Mouse (Mus musculus) neural tube, embryonic 11.5 days (tissue): Measurements from ENCODE around the gene Dlgap1. TPM values are rescaled to one million over a fixed set of nuclear protein-coding genes. Genes with fewer than 3 reads are reported as not detected.

ENCODE experiments used
- ATAC-seq: fragments of 200-750 bp; cut with Nextera tagmentation; 2 replicates; pipeline ENCODE4 v1.8.0; 2017; ENCODE audit warnings: moderate number of reproducible peaks, mild to moderate bottlenecking, moderate TSS enrichment, moderate library complexity; ENCODE audit not compliant: insufficient read depth, low FRiP score, low TSS enrichment
- DNase-seq: peaks from one replicate; pipeline ENCODE4 v3.0.0-alpha.2; 2015; ENCODE audit warnings: low spot score
- H3K27ac ChIP-seq: fragments of 300-500 bp; sonication (generic); 2 replicates; pipeline ENCODE4 v1.5.1; 2014; ENCODE audit warnings: low read depth, mild to moderate bottlenecking, low read length
- H3K27me3 ChIP-seq: fragments of 300-500 bp; sonication (generic); 2 replicates; pipeline ENCODE4 v1.6.1; 2014; ENCODE audit warnings: mild to moderate bottlenecking, low read length, mixed read lengths; ENCODE audit not compliant: control insufficient read depth, insufficient read depth
- H3K36me3 ChIP-seq: fragments of 300-500 bp; sonication (generic); 2 replicates; pipeline ENCODE4 v1.6.1; 2014; ENCODE audit warnings: mild to moderate bottlenecking, low read length, moderate library complexity, mixed read lengths; ENCODE audit not compliant: control insufficient read depth, insufficient read depth
- H3K4me1 ChIP-seq: fragments of 300-500 bp; sonication (generic); 2 replicates; pipeline ENCODE4 v1.6.1; 2014; ENCODE audit warnings: low read length, mixed read lengths; ENCODE audit not compliant: control insufficient read depth, insufficient read depth
- H3K4me2 ChIP-seq: fragments of 300-500 bp; sonication (generic); 2 replicates; pipeline ENCODE4 v1.6.1; 2014; ENCODE audit warnings: low read depth, mild to moderate bottlenecking, moderate library complexity
- H3K4me3 ChIP-seq: fragments of 300-500 bp; sonication (generic); 2 replicates; pipeline ENCODE4 v1.5.1; 2014; ENCODE audit warnings: low read depth, low read length
- H3K9ac ChIP-seq: fragments of 300-500 bp; sonication (generic); 2 replicates; pipeline ENCODE4 v1.6.1; 2014; ENCODE audit warnings: mild to moderate bottlenecking, low read length
- H3K9me3 ChIP-seq: fragments of 300-500 bp; sonication (generic); 2 replicates; pipeline ENCODE4 v1.6.1; 2016; ENCODE audit warnings: low read length; ENCODE audit not compliant: control insufficient read depth
- WGBS: fragments of 180-500 bp; shearing (Covaris S2); extraction: QIAGEN DNeasy Blood & Tissue Kit; methylation state at CpG from one replicate; pipeline ENCODE4 v1.1.7; 2014; 5-methylcytosine and 5-hydroxymethylcytosine counted together
- polyA plus RNA-seq: library from polyadenylated mRNA; unstranded; fragments of >200 nt; fragmentation: Nextera tagmentation; extraction: Ambion mirVana; gene quantifications from 2 replicates; pipeline ENCODE4 v1.2.1, GENCODE M21; 2014

The Dlgap1 gene
- polyA plus RNA-seq, 1 experiment from 2014 or later: 5.9 TPM

- no peak overlapping the region for H3K27ac ChIP-seq
- H3K4me3 ChIP-seq: no peak overlapping the region
Measured at GRCm38 (mm10) chr17:70750236-70751160, 781.6 kb downstream of the Dlgap1 start.

GRCm38 (mm10) chr17:70751161-70751651, 782.3 kb downstream of the Dlgap1 start:
- H3K4me1 ChIP-seq: peaks cover 22% of the 10 kb centered on the region
- ATAC-seq (no peak), DNase-seq (peak; percentile 69)
- WGBS: 2% methylated on average over 19 of the region's 19 CpGs
- H3K9ac ChIP-seq: peak overlapping the region; percentile 61
- H3K4me3 ChIP-seq: peak overlapping the region; percentile 24; the same call in 1 of the 2 replicates
- H3K36me3 ChIP-seq: no peaks in the 10 kb centered on the region
- H3K27ac ChIP-seq: no peak overlapping the region
- H3K27me3 ChIP-seq: no peaks in the 10 kb centered on the region
- no peaks in the 10 kb centered on the region for H3K9me3 ChIP-seq
- peak overlapping the region; percentile 48 for H3K4me2 ChIP-seq

More at GRCm38 (mm10) chr17:70750236-70751160, 781.6 kb downstream of the Dlgap1 start:
- DNase-seq (no peak), ATAC-seq (no peak)
- no peak overlapping the region; the same call in 1 of the 2 replicates for H3K9ac ChIP-seq
- H3K9me3 ChIP-seq: no peaks in the 10 kb centered on the region
- 42% methylated on average over 17 of the region's 17 CpGs for WGBS
- H3K4me2 ChIP-seq: peak overlapping the region; percentile 48
- no peaks in the 10 kb centered on the region for H3K36me3 ChIP-seq
- peaks cover 19% of the 10 kb centered on the region for H3K4me1 ChIP-seq
- H3K27me3 ChIP-seq: no peaks in the 10 kb centered on the region

DNA sequence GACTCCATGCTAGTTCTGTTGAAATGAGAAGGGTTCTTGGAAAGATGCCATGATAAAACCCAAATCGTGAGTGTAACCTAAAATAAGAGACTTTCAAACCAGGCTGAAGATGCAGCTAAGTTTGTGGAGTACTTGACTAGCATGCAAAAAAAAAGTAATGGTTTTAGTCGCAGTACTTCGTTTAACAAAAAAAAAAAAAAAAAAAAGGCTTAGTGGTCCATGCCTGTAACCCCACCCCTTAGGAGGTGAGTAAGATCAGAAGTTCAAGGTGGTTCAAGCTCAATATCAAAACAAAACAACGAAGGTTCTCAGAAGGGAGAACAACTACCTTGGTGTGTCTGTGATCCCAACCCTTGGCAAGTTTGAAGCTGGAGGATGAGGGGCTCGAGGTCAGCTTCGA, 782.8 kb downstream of the Dlgap1 start:
- H3K9me3 ChIP-seq: no peaks in the 10 kb centered on the region
- no peak overlapping the region; the same call in none of the 2 replicates for H3K9ac ChIP-seq
- H3K27me3 ChIP-seq: no peaks in the 10 kb centered on the region
- peak overlapping the region; percentile 48 for H3K4me2 ChIP-seq
- no peak overlapping the region for H3K27ac ChIP-seq
- ATAC-seq (no peak), DNase-seq (no peak)
- H3K4me1 ChIP-seq: peaks cover 18% of the 10 kb centered on the region
- H3K4me3 ChIP-seq: no peak overlapping the region
- WGBS: 56% methylated on average over 6 of the region's 6 CpGs
- no peaks in the 10 kb centered on the region for H3K36me3 ChIP-seq

GRCm38 (mm10) chr17:70753444-70754032, 784.7 kb downstream of the Dlgap1 start:
- Histone ChIP-seq H3K4me1 (peaks cover 12% of the 10 kb centered on the region), H3K9ac (no peak overlapping the region), H3K36me3 (no peaks in the 10 kb centered on the region), H3K4me3 (no peak overlapping the region), H3K27me3 (no peaks in the 10 kb centered on the region), H3K9me3 (no peaks in the 10 kb centered on the region), H3K27ac (no peak overlapping the region), H3K4me2 (no peak overlapping the region)
- DNase-seq (no peak), ATAC-seq (no peak)
- 56% methylated on average over 13 of the region's 13 CpGs for WGBS

GRCm38 (mm10) chr17:70754041-70754440, 785.2 kb downstream of the Dlgap1 start:
- ATAC-seq: no peak
- Histone ChIP-seq H3K4me1 (peaks cover 9% of the 10 kb centered on the region), H3K4me3 (no peak overlapping the region), H3K36me3 (no peaks in the 10 kb centered on the region), H3K27me3 (no peaks in the 10 kb centered on the region), H3K27ac (no peak overlapping the region), H3K4me2 (no peak overlapping the region), H3K9ac (no peak overlapping the region), H3K9me3 (no peaks in the 10 kb centered on the region)
- DNase-seq: no peak
- 79% methylated on average over 9 of the region's 9 CpGs for WGBS

DNA sequence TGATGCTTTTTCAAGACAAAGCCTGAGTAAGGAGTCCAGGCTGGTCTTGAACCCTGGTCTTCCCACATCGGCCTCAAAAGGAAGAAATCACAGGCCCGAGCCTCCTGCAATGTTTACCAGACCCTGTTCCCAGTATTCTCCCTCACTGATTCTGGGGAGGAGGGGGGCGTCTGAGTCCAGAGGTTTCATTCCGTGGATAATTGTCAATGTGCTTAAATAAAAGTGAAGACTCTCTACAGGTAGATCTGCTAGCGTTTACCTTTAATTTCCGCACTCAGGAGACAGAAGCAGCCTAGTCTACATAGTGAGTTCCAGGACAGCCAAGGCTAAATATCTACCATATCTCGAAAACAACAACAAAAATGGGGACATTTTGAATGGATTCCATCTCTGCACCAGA, 785.8 kb downstream of the Dlgap1 start:
- no peak overlapping the region for H3K4me3 ChIP-seq
- ATAC-seq (no peak), DNase-seq (no peak)
- peak overlapping the region; percentile 86; the same call in 1 of the 2 replicates for H3K27ac ChIP-seq
- H3K4me2 ChIP-seq: no peak overlapping the region
- H3K9ac ChIP-seq: no peak overlapping the region
- H3K27me3 ChIP-seq: no peaks in the 10 kb centered on the region
- no peaks in the 10 kb centered on the region for H3K36me3 ChIP-seq
- H3K4me1 ChIP-seq: peaks cover 9% of the 10 kb centered on the region
- 50% methylated on average over 7 of the region's 7 CpGs for WGBS
- H3K9me3 ChIP-seq: no peaks in the 10 kb centered on the region

DNA sequence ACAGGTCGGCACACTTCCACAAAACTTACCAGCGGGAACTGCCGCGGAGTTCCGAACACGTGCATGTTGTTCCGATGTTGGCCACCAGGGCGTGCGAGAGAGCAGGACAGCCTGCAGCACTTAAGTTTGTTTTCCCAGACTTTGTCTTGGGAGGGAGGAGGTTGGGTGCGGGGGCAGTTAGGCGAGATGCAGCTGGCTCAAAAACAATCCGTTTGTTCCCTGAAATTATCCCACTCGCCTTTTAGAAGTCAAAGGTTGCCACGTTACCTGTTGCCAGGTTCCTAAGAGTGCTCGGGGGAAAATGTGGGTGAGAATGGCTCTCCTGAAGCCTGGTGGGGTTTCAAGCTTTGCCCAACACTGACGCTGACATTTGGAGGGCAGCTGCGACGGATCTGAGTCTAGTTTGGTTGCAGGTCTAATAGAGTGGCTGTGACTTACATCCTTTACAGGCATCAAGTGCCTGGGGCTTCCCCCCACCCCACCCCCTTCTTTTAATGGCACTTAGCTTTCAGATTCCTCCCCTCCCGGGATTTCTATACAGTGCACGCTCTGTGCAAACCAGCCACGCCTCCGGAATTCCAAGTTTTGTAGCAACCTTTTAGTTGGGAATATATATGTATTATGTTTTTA, 786.3 kb downstream of the Dlgap1 start:
- Histone ChIP-seq H3K9me3 (no peaks in the 10 kb centered on the region), H3K4me1 (peaks cover 9% of the 10 kb centered on the region), H3K27ac (peak overlapping the region; percentile 86), H3K9ac (peak overlapping the region; percentile 53), H3K4me2 (peak overlapping the region; percentile 68), H3K36me3 (no peaks in the 10 kb centered on the region), H3K4me3 (peak overlapping the region; percentile 28), H3K27me3 (no peaks in the 10 kb centered on the region)
- peak; percentile 81 for ATAC-seq
- under 1% methylated on average over 22 of the region's 22 CpGs for WGBS
- DNase-seq: peak; percentile 90

GRCm38 (mm10) chr17:70755669-70756263, 786.9 kb downstream of the Dlgap1 start:
- H3K9me3 ChIP-seq: no peaks in the 10 kb centered on the region
- peak overlapping the region; percentile 68 for H3K4me2 ChIP-seq
- DNase-seq (peak; percentile 70), ATAC-seq (peak; percentile 75)
- peak overlapping the region; percentile 86 for H3K27ac ChIP-seq
- H3K4me1 ChIP-seq: peaks cover 7% of the 10 kb centered on the region
- peak overlapping the region; percentile 28; the same call in 1 of the 2 replicates for H3K4me3 ChIP-seq
- 4% methylated on average over 12 of the region's 14 CpGs for whole genome bisulfite sequencing
- peak overlapping the region; percentile 53 for H3K9ac ChIP-seq
- no peaks in the 10 kb centered on the region for H3K27me3 ChIP-seq
- H3K36me3 ChIP-seq: no peaks in the 10 kb centered on the region
